Mouse (Mus musculus): ENCODE data around the gene Rsph1. TPM values are rescaled to one million over a fixed set of nuclear protein-coding genes. Genes with fewer than 3 reads are reported as not detected.
"Not testable (repeated sequence)": the region's sequence is repeated elsewhere in the genome, so short reads cannot be mapped to it uniquely, and the experiment has no call there.

Gene Rsph1
- polyA plus RNA-seq, 1 experiment from 2014 or later, result 1.7 TPM

GRCm38 (mm10) chr17:31276207-31276921 is 819 bp downstream of the Rsph1 start:
- no peak; the same call in 1 of the 2 replicates for ATAC-seq (ENCODE audit: insufficient read depth, low FRiP score, low TSS enrichment)

DNA sequence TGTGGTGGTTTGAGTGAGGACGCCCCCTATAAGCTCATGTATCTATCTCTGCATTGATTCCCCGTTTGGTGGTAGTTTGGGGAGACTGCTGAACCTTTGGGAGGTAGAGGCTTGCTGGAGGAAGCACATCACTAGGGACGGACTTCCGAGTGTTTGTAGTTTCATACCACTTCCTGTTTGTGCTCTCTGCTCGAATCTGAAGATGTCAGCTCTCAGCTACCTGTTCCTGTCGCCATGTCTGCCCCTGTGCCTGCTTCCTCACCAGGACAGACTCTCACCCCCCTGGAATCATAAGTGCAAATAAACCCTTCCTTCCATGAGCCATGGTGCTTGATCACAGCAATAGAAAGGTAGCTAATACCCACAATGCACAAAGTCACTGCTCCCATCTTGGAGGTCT is 2.0 kb downstream of the Rsph1 start:
- H3K27me3 ChIP-seq (ENCODE audit: control insufficient read depth, insufficient read depth, low read length), result 0 out of 2 replicates have a peak, but pooled peaks cover 2% of the 10 kb centered on the region
- H3K4me1 ChIP-seq (ENCODE audit: control insufficient read depth, insufficient read depth, low read length), result peaks cover 2% of the 10 kb centered on the region; the same call in 1 of the 2 replicates
- no peaks in the 10 kb centered on the region for H3K36me3 ChIP-seq (ENCODE audit: control insufficient read depth, insufficient read depth, low read length)
- ATAC-seq (ENCODE audit: insufficient read depth, low FRiP score, low TSS enrichment) (no peak), DNase-seq (ENCODE audit: low spot score) (no peak)
- H3K9me3 ChIP-seq (ENCODE audit: control insufficient read depth, low read length), result no peaks in the 10 kb centered on the region
- H3K4me2 ChIP-seq (ENCODE audit: low read depth), result no peak overlapping the region
- H3K27ac ChIP-seq (ENCODE audit: low read depth, low read length), result no peak overlapping the region
- WGBS, result 87% methylated on average over 6 of the region's 6 CpGs
- H3K4me3 ChIP-seq (ENCODE audit: low read depth, low read length), result no peak overlapping the region
- no peak overlapping the region for H3K9ac ChIP-seq (ENCODE audit: low read length)

More at GRCm38 (mm10) chr17:31276207-31276921, 819 bp downstream of the Rsph1 start:
- 27% methylated on average over 9 of the region's 9 CpGs for WGBS
- Histone ChIP-seq H3K4me2 (ENCODE audit: low read depth) (peak overlapping the region; percentile 55), H3K27ac (ENCODE audit: low read depth, low read length) (no peak overlapping the region), H3K9me3 (ENCODE audit: control insufficient read depth, low read length) (no peaks in the 10 kb centered on the region), H3K36me3 (ENCODE audit: control insufficient read depth, insufficient read depth, low read length) (no peaks in the 10 kb centered on the region), H3K27me3 (ENCODE audit: control insufficient read depth, insufficient read depth, low read length) (0 out of 2 replicates have a peak, but pooled peaks cover 2% of the 10 kb centered on the region), H3K4me3 (ENCODE audit: low read depth, low read length) (peak overlapping the region; percentile 32), H3K9ac (ENCODE audit: low read length) (no peak overlapping the region), H3K4me1 (ENCODE audit: control insufficient read depth, insufficient read depth, low read length) (peaks cover 2% of the 10 kb centered on the region; the same call in 1 of the 2 replicates)
- DNase-seq (ENCODE audit: low spot score), result no peak

DNA sequence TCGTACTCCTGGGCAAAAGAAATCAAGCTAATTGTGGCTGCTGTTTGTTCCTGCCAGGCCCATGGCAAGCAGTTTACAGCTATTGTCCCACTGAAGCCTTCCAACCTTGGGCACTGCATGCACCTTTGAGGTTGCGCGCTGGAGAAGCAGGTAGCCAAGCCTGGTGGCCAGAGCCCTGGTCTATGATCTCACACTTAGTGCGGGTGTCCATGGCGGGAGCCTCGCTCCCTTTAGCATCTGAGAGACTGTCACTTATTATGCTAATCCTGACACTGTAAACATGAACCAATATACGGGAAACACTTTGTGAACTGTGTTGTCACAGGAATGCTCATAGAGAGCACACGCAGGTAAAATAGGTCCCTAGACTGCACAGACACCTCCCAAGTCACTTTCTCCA is 3.6 kb downstream of the Rsph1 start:
- peaks cover 2% of the 10 kb centered on the region; the same call in 1 of the 2 replicates for H3K4me1 ChIP-seq (ENCODE audit: control insufficient read depth, insufficient read depth, low read length)
- H3K27me3 ChIP-seq (ENCODE audit: control insufficient read depth, insufficient read depth, low read length), result 0 out of 2 replicates have a peak, but pooled peaks cover 2% of the 10 kb centered on the region
- H3K4me3 ChIP-seq (ENCODE audit: low read depth, low read length), result no peak overlapping the region
- H3K27ac ChIP-seq (ENCODE audit: low read depth, low read length), result no peak overlapping the region
- no peak overlapping the region for H3K4me2 ChIP-seq (ENCODE audit: low read depth)
- DNase-seq (ENCODE audit: low spot score) (no peak), ATAC-seq (ENCODE audit: insufficient read depth, low FRiP score, low TSS enrichment) (no peak)
- H3K9ac ChIP-seq (ENCODE audit: low read length), result no peak overlapping the region
- 87% methylated on average over 8 of the region's 8 CpGs for WGBS
- no peaks in the 10 kb centered on the region for H3K36me3 ChIP-seq (ENCODE audit: control insufficient read depth, insufficient read depth, low read length)
- H3K9me3 ChIP-seq (ENCODE audit: control insufficient read depth, low read length), result no peaks in the 10 kb centered on the region

DNA sequence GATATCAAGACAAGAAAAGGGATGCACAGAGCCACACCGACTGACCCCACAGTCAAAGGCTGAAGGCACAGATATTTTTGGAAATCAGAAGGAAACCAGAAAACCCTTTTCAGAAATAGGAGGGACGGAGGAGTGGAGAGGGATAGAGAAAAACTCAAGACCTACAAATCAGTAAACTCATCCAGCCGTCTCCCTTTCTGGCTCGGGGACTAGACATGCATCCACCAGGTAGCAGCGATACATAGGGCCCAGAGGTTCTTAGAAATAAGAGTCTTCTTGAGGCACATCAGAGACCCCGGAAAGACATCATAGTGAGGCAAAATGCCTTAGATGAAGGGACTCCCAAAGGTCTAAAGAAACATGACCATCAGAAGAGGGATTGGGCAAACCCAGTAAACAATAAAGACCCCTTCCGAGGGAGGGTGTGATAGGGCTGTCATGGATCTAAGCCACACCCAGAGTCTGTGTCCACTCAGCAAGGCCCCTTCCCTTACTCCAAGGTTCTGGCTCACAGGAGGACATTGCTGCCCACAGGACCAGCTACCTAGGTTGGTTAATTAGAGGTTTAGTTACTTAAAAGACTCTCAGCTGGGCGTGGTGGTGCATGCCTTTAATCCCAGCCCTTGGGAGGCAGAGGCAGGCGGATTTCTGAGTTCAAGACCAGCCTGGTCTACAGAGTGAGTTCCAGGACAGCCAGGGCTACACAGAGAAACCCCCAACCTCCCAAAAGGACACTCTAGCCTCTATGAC is 4.6 kb downstream of the Rsph1 start:
- Histone ChIP-seq H3K4me1 (ENCODE audit: control insufficient read depth, insufficient read depth, low read length) (peaks cover under 1% of the 10 kb centered on the region; the same call in 1 of the 2 replicates), H3K9ac (ENCODE audit: low read length) (no peak overlapping the region), H3K4me3 (ENCODE audit: low read depth, low read length) (no peak overlapping the region), H3K9me3 (ENCODE audit: control insufficient read depth, low read length) (no peaks in the 10 kb centered on the region), H3K27me3 (ENCODE audit: control insufficient read depth, insufficient read depth, low read length) (0 out of 2 replicates have a peak, but pooled peaks cover 2% of the 10 kb centered on the region), H3K27ac (ENCODE audit: low read depth, low read length) (no peak overlapping the region), H3K36me3 (ENCODE audit: control insufficient read depth, insufficient read depth, low read length) (no peaks in the 10 kb centered on the region), H3K4me2 (ENCODE audit: low read depth) (no peak overlapping the region)
- no peak for ATAC-seq (ENCODE audit: insufficient read depth, low FRiP score, low TSS enrichment)
- WGBS, result 90% methylated on average over 9 of the region's 9 CpGs
- no peak for DNase-seq (ENCODE audit: low spot score)

- no peaks in the 10 kb centered on the region for H3K4me1 ChIP-seq (ENCODE audit: control insufficient read depth, insufficient read depth, low read length)
- no peaks in the 10 kb centered on the region for H3K36me3 ChIP-seq (ENCODE audit: control insufficient read depth, insufficient read depth, low read length)
- DNase-seq (ENCODE audit: low spot score) (no peak), ATAC-seq (ENCODE audit: insufficient read depth, low FRiP score, low TSS enrichment) (no peak)
- no peak overlapping the region for H3K4me2 ChIP-seq (ENCODE audit: low read depth)
- no peak overlapping the region for H3K27ac ChIP-seq (ENCODE audit: low read depth, low read length)
- no peak overlapping the region for H3K4me3 ChIP-seq (ENCODE audit: low read depth, low read length)
- H3K27me3 ChIP-seq (ENCODE audit: control insufficient read depth, insufficient read depth, low read length), result 0 out of 2 replicates have a peak, but pooled peaks cover 2% of the 10 kb centered on the region
- no peak overlapping the region for H3K9ac ChIP-seq (ENCODE audit: low read length)
- no peaks in the 10 kb centered on the region for H3K9me3 ChIP-seq (ENCODE audit: control insufficient read depth, low read length)
- 75% methylated on average over 7 of the region's 7 CpGs for WGBS
These were observed 5.9 kb downstream of the Rsph1 start for GRCm38 (mm10) chr17:31271136-31271851.

DNA sequence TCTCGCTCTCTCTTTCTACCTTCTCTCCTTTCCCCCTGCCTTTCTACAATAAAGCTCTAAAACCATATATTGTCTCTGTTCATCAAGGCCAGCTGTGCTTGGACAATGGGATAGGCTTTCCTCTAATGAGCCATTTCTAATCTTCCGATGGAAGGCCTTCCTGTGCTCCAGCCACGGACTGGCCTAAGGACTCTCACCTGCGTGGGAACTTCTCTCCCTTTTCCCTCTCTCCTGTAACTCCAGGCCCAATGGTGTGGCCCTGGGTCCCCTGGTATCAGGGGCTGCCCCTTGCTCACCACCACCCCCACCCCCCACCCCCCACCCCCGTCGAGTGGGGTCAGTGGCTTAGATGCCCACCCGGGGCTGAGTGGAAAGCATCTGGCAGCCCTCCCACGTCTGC is 6.4 kb downstream of the Rsph1 start:
- not testable (repeated sequence) for H3K27ac ChIP-seq (ENCODE audit: low read depth, low read length); H3K36me3 ChIP-seq (ENCODE audit: control insufficient read depth, insufficient read depth, low read length); H3K9me3 ChIP-seq (ENCODE audit: control insufficient read depth, low read length); ATAC-seq (ENCODE audit: insufficient read depth, low FRiP score, low TSS enrichment); H3K27me3 ChIP-seq (ENCODE audit: control insufficient read depth, insufficient read depth, low read length); H3K4me1 ChIP-seq (ENCODE audit: control insufficient read depth, insufficient read depth, low read length); H3K4me3 ChIP-seq (ENCODE audit: low read depth, low read length); H3K9ac ChIP-seq (ENCODE audit: low read length); H3K4me2 ChIP-seq (ENCODE audit: low read depth); DNase-seq (ENCODE audit: low spot score)
- WGBS, result 86% methylated on average over 8 of the region's 8 CpGs

- H3K9me3 ChIP-seq (ENCODE audit: control insufficient read depth, low read length), result no peaks in the 10 kb centered on the region
- no peak for ATAC-seq (ENCODE audit: insufficient read depth, low FRiP score, low TSS enrichment)
- H3K27ac ChIP-seq (ENCODE audit: low read depth, low read length), result no peak overlapping the region
- H3K4me3 ChIP-seq (ENCODE audit: low read depth, low read length), result no peak overlapping the region
- DNase-seq (ENCODE audit: low spot score), result no peak
- H3K36me3 ChIP-seq (ENCODE audit: control insufficient read depth, insufficient read depth, low read length), result no peaks in the 10 kb centered on the region
- WGBS, result 91% methylated on average over 4 of the region's 4 CpGs
- no peak overlapping the region for H3K4me2 ChIP-seq (ENCODE audit: low read depth)
- 0 out of 2 replicates have a peak, but pooled peaks cover 1% of the 10 kb centered on the region for H3K27me3 ChIP-seq (ENCODE audit: control insufficient read depth, insufficient read depth, low read length)
- no peak overlapping the region for H3K9ac ChIP-seq (ENCODE audit: low read length)
- H3K4me1 ChIP-seq (ENCODE audit: control insufficient read depth, insufficient read depth, low read length), result no peaks in the 10 kb centered on the region
These were observed 6.9 kb downstream of the Rsph1 start for GRCm38 (mm10) chr17:31270246-31270645.

GRCm38 (mm10) chr17:31269761-31270160 is 7.4 kb downstream of the Rsph1 start:
- no peak for ATAC-seq (ENCODE audit: insufficient read depth, low FRiP score, low TSS enrichment)
- H3K9ac ChIP-seq (ENCODE audit: low read length), result no peak overlapping the region
- WGBS, result 84% methylated on average over 2 of the region's 2 CpGs
- no peak overlapping the region for H3K4me2 ChIP-seq (ENCODE audit: low read depth)
- no peaks in the 10 kb centered on the region for H3K9me3 ChIP-seq (ENCODE audit: control insufficient read depth, low read length)
- no peak overlapping the region for H3K27ac ChIP-seq (ENCODE audit: low read depth, low read length)
- H3K36me3 ChIP-seq (ENCODE audit: control insufficient read depth, insufficient read depth, low read length), result no peaks in the 10 kb centered on the region
- no peak for DNase-seq (ENCODE audit: low spot score)
- no peaks in the 10 kb centered on the region for H3K27me3 ChIP-seq (ENCODE audit: control insufficient read depth, insufficient read depth, low read length)
- H3K4me3 ChIP-seq (ENCODE audit: low read depth, low read length), result no peak overlapping the region
- H3K4me1 ChIP-seq (ENCODE audit: control insufficient read depth, insufficient read depth, low read length), result no peaks in the 10 kb centered on the region

Data from neural tube, embryonic 11.5 days (tissue).